ENCODE assay signal across 10 mouse cellular contexts in the genomic region with DNA sequence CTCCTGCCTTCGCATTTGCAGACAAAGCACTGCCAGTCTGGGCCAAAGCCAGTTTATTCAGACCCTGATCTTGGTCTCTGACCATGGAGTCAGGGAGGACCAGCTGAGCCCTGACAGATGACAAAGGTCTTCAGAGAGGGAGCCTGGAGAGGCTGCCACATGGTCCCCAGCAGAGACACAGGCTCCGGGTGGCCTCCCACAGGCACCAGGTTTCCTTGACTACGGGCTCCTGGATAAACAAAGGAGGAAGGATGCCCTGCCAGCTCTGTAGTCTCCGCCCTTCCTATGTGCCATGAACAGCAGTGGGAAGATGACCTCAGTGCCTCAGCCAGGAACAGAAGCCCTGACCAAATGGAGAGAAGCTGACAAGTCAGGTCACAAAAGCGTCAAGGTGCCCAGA. TPM values are rescaled to one million over a fixed set of nuclear protein-coding genes. Genes with fewer than 3 reads are reported as not detected.
DNase-seq lines count a peak whose midpoint lies in the region; ATAC-seq and TF ChIP-seq lines count a peak whose summit lies in the region.
"Had no signal": no experiment of that assay in that cellular context is flagged by ENCODE, and none has a peak within 500 bp of the region (broad histone marks: within the 10 kb centered on the region; RNA-seq: fewer than 3 reads in every experiment).

No protein-coding gene starts in this region.

- TF ChIP-seq CTCF in layer of hippocampus, adult 2 months (conservative IDR thresholded peaks at IDR 0.05) = no peak
- no peak for TF ChIP-seq CTCF in midbrain, postnatal 0 days (IDR thresholded peaks at IDR 0.05)

- H3K27ac ChIP-seq in layer of hippocampus, adult 2 months = peak overlapping the region; percentile 74
- peak overlapping the region; percentile 52 for H3K27ac ChIP-seq in hindbrain, embryonic 14.5 days
- no peak overlapping the region for H3K27ac ChIP-seq in midbrain, postnatal 0 days (ENCODE audit: low read depth, low read length)
- H3K27ac ChIP-seq: liver, embryonic 15.5 days had no signal

- peaks cover 79% of the 10 kb centered on the region for H3K36me3 ChIP-seq in hindbrain, embryonic 14.5 days (replicated peaks; ENCODE audit: control insufficient read depth, insufficient read depth)
- H3K36me3 ChIP-seq in midbrain, postnatal 0 days (ENCODE audit: insufficient read depth, low read length) = peaks cover 65% of the 10 kb centered on the region

- intact Hi-C loops in gastrocnemius, postnatal 36 days (cut with DNase I) = no loop called here

- H3K9me3 ChIP-seq in hindbrain, embryonic 14.5 days (ENCODE audit: control insufficient read depth, low read length) = no peaks in the 10 kb centered on the region
- no peaks in the 10 kb centered on the region for H3K9me3 ChIP-seq in midbrain, postnatal 0 days (ENCODE audit: low read length)
- H3K9me3 ChIP-seq: liver, embryonic 15.5 days; stomach, embryonic 15.5 days had no signal

- ATAC-seq in hindbrain, embryonic 14.5 days (ENCODE audit: low FRiP score) = peak; percentile 75; the same call in 1 of the 2 replicates
- peak; percentile 43; the same call in 1 of the 2 replicates for ATAC-seq in midbrain, postnatal 0 days (ENCODE audit: low FRiP score)

- peaks cover 15% of the 10 kb centered on the region for H3K4me1 ChIP-seq in hindbrain, embryonic 14.5 days (replicated peaks; ENCODE audit: control insufficient read depth, insufficient read depth, low read length)
- no peaks in the 10 kb centered on the region for H3K4me1 ChIP-seq in midbrain, postnatal 0 days (ENCODE audit: insufficient read depth, low read length)
- H3K4me1 ChIP-seq: liver, embryonic 15.5 days; stomach, embryonic 15.5 days had no signal

- H3K4me2 ChIP-seq in hindbrain, embryonic 14.5 days (replicated peaks) = no peak overlapping the region
- no peak overlapping the region for H3K4me2 ChIP-seq in midbrain, postnatal 0 days (ENCODE audit: low read depth, low read length, poor library complexity, severe bottlenecking)
- H3K4me2 ChIP-seq: liver, embryonic 15.5 days; stomach, embryonic 15.5 days had no signal

- DNase-seq in layer of hippocampus, adult 2 months (ENCODE audit: low spot score in 2 of 2) = peak in 1 of 2 experiments; percentile 44
- no peak for DNase-seq in layer of hippocampus, adult 9-10 months (ENCODE audit: low spot score)
- peak; percentile 65 to 74 for DNase-seq in cerebellum, postnatal 14 days
- DNase-seq in hindbrain, embryonic 14.5 days (ENCODE audit: low spot score) = peak; percentile 48
- peak; percentile 79 for DNase-seq in midbrain, postnatal 0 days (ENCODE audit: low spot score)
- no peak for DNase-seq in gastrocnemius, postnatal 36 days
- no peak for DNase-seq in ovary, postnatal 36 days (ENCODE audit: low spot score)
- no peak for DNase-seq in thymus, postnatal 0 days (ENCODE audit: low spot score)

- 29% methylated on average over 5 of the region's 5 CpGs for WGBS in hindbrain, embryonic 14.5 days
- WGBS in midbrain, postnatal 0 days = 50% methylated on average over 5 of the region's 5 CpGs

- H3K9ac ChIP-seq in hindbrain, embryonic 14.5 days = no peak overlapping the region
- no peak overlapping the region for H3K9ac ChIP-seq in midbrain, postnatal 0 days (replicated peaks; ENCODE audit: low read length, poor library complexity, severe bottlenecking)
- H3K9ac ChIP-seq: liver, embryonic 15.5 days; stomach, embryonic 15.5 days had no signal

- no peaks in the 10 kb centered on the region for H3K27me3 ChIP-seq in hindbrain, embryonic 14.5 days (ENCODE audit: control insufficient read depth, insufficient read depth, low read length)
- H3K27me3 ChIP-seq in midbrain, postnatal 0 days (ENCODE audit: insufficient read depth, low read length) = no peaks in the 10 kb centered on the region
- H3K27me3 ChIP-seq: liver, embryonic 15.5 days; stomach, embryonic 15.5 days had no signal

- no peak overlapping the region for H3K4me3 ChIP-seq in layer of hippocampus, adult 2 months
- H3K4me3 ChIP-seq in hindbrain, embryonic 14.5 days (replicated peaks; ENCODE audit: low read length) = no peak overlapping the region
- H3K4me3 ChIP-seq in midbrain, postnatal 0 days (ENCODE audit: low read depth, low read length) = no peak overlapping the region
- H3K4me3 ChIP-seq: liver, embryonic 15.5 days; stomach, embryonic 15.5 days had no signal

RNA-seq across cellular contexts. Expression of a gene that starts 27.1 kb away (rescaled TPM):
- total RNA-seq in layer of hippocampus, adult 2 months (2021) = 100 to 1,000 TPM; 476 to 506 TPM
- polyA plus RNA-seq in hindbrain, embryonic 14.5 days (2014; fragmentation: Nextera tagmentation; extraction: Ambion mirVana) = 105 and 112 TPM in 2 replicates
- total RNA-seq in midbrain, postnatal 0 days (2014; rRNA removed) = 211 and 235 TPM in 2 replicates
- polyA plus RNA-seq in midbrain, postnatal 0 days (2015; fragmentation: Nextera tagmentation; extraction: Ambion mirVana) = 54.7 and 56.7 TPM in 2 replicates
- 10 to 100 TPM; 56.5 to 60.1 TPM for total RNA-seq in gastrocnemius, postnatal 36 days (2021)
- 106 and 112 TPM in 2 replicates for polyA plus RNA-seq in thymus, postnatal 0 days (2015; fragmentation: Nextera tagmentation; extraction: Ambion mirVana)

Comparison
In these comparisons a context has a peak if more than half of its experiments do, and no peak if none do; other contexts are left out.
1. DNase-seq: peak in cerebellum, postnatal 14 days (2 of 2), hindbrain, embryonic 14.5 days (single experiment) and midbrain, postnatal 0 days (single experiment); none in layer of hippocampus, adult 9-10 months (single experiment), gastrocnemius, postnatal 36 days (0 of 2), ovary, postnatal 36 days (single experiment) and thymus, postnatal 0 days (single experiment).